Mouse (Mus musculus): ENCODE measurements around the gene Ly6g6e.
A peak's percentile ranks its signal among the peaks of the same experiment; 100 is the strongest.

Ly6g6e gene

GRCm38 (mm10) chr17:35070556-35071229, 6.0 kb upstream of the Ly6g6e start:
- no peak for DNase-seq (ENCODE audit: extremely low spot score, low read depth, low spot score)

GRCm38 (mm10) chr17:35071454-35071853, 5.2 kb upstream of the Ly6g6e start:
- DNase-seq (ENCODE audit: extremely low spot score, low read depth, low spot score) = no peak

GRCm38 (mm10) chr17:35074097-35074496, 2.6 kb upstream of the Ly6g6e start:
- no peak for DNase-seq (ENCODE audit: extremely low spot score, low read depth, low spot score)

GRCm38 (mm10) chr17:35077285-35077684, 583 bp downstream of the Ly6g6e start:
- no peak for DNase-seq (ENCODE audit: extremely low spot score, low read depth, low spot score)

- no peak for DNase-seq (ENCODE audit: extremely low spot score, low read depth, low spot score)
Measured at GRCm38 (mm10) chr17:35077786-35078233, 1.1 kb downstream of the Ly6g6e start, which contains the start of gene Ly6g6d. Gene Ly6g6d, minus strand, starts transcription at chr17:35078065.

GRCm38 (mm10) chr17:35079778-35080177, 3.1 kb downstream of the Ly6g6e start:
- DNase-seq (ENCODE audit: extremely low spot score, low read depth, low spot score) = no peak

GRCm38 (mm10) chr17:35080248-35080647, 3.5 kb downstream of the Ly6g6e start:
- no peak for DNase-seq (ENCODE audit: extremely low spot score, low read depth, low spot score)

GRCm38 (mm10) chr17:35080710-35081109, 4.0 kb downstream of the Ly6g6e start:
- DNase-seq (ENCODE audit: extremely low spot score, low read depth, low spot score) = no peak

- no peak for DNase-seq (ENCODE audit: extremely low spot score, low read depth, low spot score)
Measured at GRCm38 (mm10) chr17:35082841-35083576, 6.3 kb downstream of the Ly6g6e start.

GRCm38 (mm10) chr17:35083929-35084497, 7.3 kb downstream of the Ly6g6e start:
- no peak for DNase-seq (ENCODE audit: extremely low spot score, low read depth, low spot score)

- DNase-seq (ENCODE audit: extremely low spot score, low read depth, low spot score) = no peak
Measured at GRCm38 (mm10) chr17:35085208-35085865, 8.6 kb downstream of the Ly6g6e start, which contains the start of gene Ly6g6f. Gene Ly6g6f, minus strand, starts transcription at chr17:35085610.

- DNase-seq (ENCODE audit: extremely low spot score, low read depth, low spot score) = no peak
Measured at GRCm38 (mm10) chr17:35088151-35088550, 11.4 kb downstream of the Ly6g6e start.

- peak; percentile 60 for DNase-seq (ENCODE audit: extremely low spot score, low read depth, low spot score)
Measured at GRCm38 (mm10) chr17:35088825-35089644, 12.3 kb downstream of the Ly6g6e start, which contains the start of gene Abhd16a. Gene Abhd16a, plus strand, starts transcription at chr17:35089263.

GRCm38 (mm10) chr17:35090166-35090932, 13.6 kb downstream of the Ly6g6e start:
- DNase-seq (ENCODE audit: extremely low spot score, low read depth, low spot score) = no peak

GRCm38 (mm10) chr17:35092403-35093198, 15.9 kb downstream of the Ly6g6e start:
- no peak for DNase-seq (ENCODE audit: extremely low spot score, low read depth, low spot score)

GRCm38 (mm10) chr17:35094475-35095365, 18.0 kb downstream of the Ly6g6e start:
- DNase-seq (ENCODE audit: extremely low spot score, low read depth, low spot score) = no peak

GRCm38 (mm10) chr17:35096597-35096996, 19.9 kb downstream of the Ly6g6e start:
- no peak for DNase-seq (ENCODE audit: extremely low spot score, low read depth, low spot score)

GRCm38 (mm10) chr17:35097164-35097655, 20.5 kb downstream of the Ly6g6e start:
- no peak for DNase-seq (ENCODE audit: extremely low spot score, low read depth, low spot score)
